Mouse (Mus musculus): ENCODE results near the gene Grap.

GRCm38 (mm10) chr11:61717990-61718389, 64.9 kb downstream of the Grap start:
- TF ChIP-seq CTCF (conservative IDR thresholded peaks at IDR 0.05; ENCODE audit: low read length) = no peak
- no peak for TF ChIP-seq NANOG (IDR thresholded peaks at IDR 0.05; ENCODE audit: borderline replicate concordance, low read length)
